Mouse (Mus musculus) CH12.LX (cell line): ENCODE measurements around the gene Nkx2-4. TPM values are rescaled to one million over a fixed set of nuclear protein-coding genes. Genes with fewer than 3 reads are reported as not detected.

Experiments
- DNase-seq: peaks from one replicate; pipeline ENCODE4 v3.0.0-alpha.2; 2013; ENCODE audit errors: extremely low read depth
- H3K27ac ChIP-seq: 2 replicates; pipeline ENCODE4 v1.5.1; 2012; ENCODE audit warnings: low read depth, mild to moderate bottlenecking, control low read depth, moderate library complexity; ENCODE audit not compliant: insufficient read depth
- H3K27me3 ChIP-seq: replicated peaks from 2 replicates; pipeline ENCODE3; 2012; ENCODE audit warnings: inconsistent platforms
- H3K36me3 ChIP-seq, 2 experiments: replicated peaks in 1 of 2; 2 replicates each; pipeline versions ENCODE3 to v1.6.1; 2012; ENCODE audit warnings: inconsistent platforms in 1 of 2, low read length in 1 of 2, mild to moderate bottlenecking in 1 of 2, mixed read lengths in 1 of 2, moderate library complexity in 1 of 2; ENCODE audit not compliant: control insufficient read depth in 1 of 2, insufficient read depth in 1 of 2
- H3K4me1 ChIP-seq, 2 experiments: 2 replicates each; pipeline ENCODE4 v1.6.1; 2012; ENCODE audit warnings: inconsistent platforms in 1 of 2, moderate library complexity in 1 of 2; ENCODE audit not compliant: insufficient read depth in 2 of 2, control insufficient read depth in 1 of 2
- H3K4me2 ChIP-seq: 2 replicates; pipeline ENCODE4 v1.6.1; 2012; ENCODE audit warnings: low read depth, mild to moderate bottlenecking, control low read depth; ENCODE audit not compliant: poor library complexity, insufficient read depth, severe bottlenecking
- H3K4me3 ChIP-seq, 3 experiments: fragments of 150-350 bp in 1 of 3; sonication (generic) in 1 of 3; replicated peaks in 1 of 3; 2 replicates each; pipeline versions ENCODE3 to v1.5.1; 2011 to 2012; ENCODE audit warnings: low read depth in 2 of 3, low read length in 2 of 3, mild to moderate bottlenecking in 2 of 3, moderate library complexity in 2 of 3, control low read depth in 1 of 3, improper control_type of control experiment in 1 of 3, inconsistent platforms in 1 of 3, mixed read lengths in 1 of 3; ENCODE audit not compliant: poor library complexity in 1 of 3
- H3K79me2 ChIP-seq: replicated peaks from 2 replicates; pipeline ENCODE4 v1.6.1; 2012; ENCODE audit warnings: mild to moderate bottlenecking, moderate library complexity; ENCODE audit not compliant: control insufficient read depth, poor library complexity, insufficient read depth, severe bottlenecking; ENCODE audit errors: extremely low read depth
- H3K9ac ChIP-seq: 2 replicates; pipeline ENCODE4 v1.6.1; 2012; ENCODE audit warnings: low read depth, mild to moderate bottlenecking, control low read depth, moderate library complexity; ENCODE audit not compliant: insufficient read depth
- H3K9me3 ChIP-seq: replicated peaks from 2 replicates; pipeline ENCODE3; 2012; ENCODE audit warnings: low read length, inconsistent platforms, mixed read lengths
- BHLHE40 ChIP-seq: IDR thresholded peaks from 2 replicates; pipeline ENCODE4 v1.6.1; 2011; ENCODE audit warnings: mild to moderate bottlenecking, low read depth, low read length, improper control_type of control experiment
- ETS1 ChIP-seq: conservative IDR thresholded peaks from 2 replicates; pipeline ENCODE4 v1.6.1; 2012; ENCODE audit warnings: low read depth, mild to moderate bottlenecking, inconsistent platforms, low read length, improper control_type of control experiment, moderate library complexity
- JUN ChIP-seq: IDR thresholded peaks from 2 replicates; pipeline ENCODE4 v1.6.1; 2011; ENCODE audit warnings: low read depth, mild to moderate bottlenecking, low read length, improper control_type of control experiment, moderate library complexity; ENCODE audit not compliant: insufficient read depth
- MAFK ChIP-seq: IDR thresholded peaks from 2 replicates; pipeline ENCODE4 v1.6.1; 2011; ENCODE audit warnings: low read length, improper control_type of control experiment; ENCODE audit not compliant: insufficient replicate concordance
- MAZ ChIP-seq: IDR thresholded peaks from 2 replicates; pipeline ENCODE4 v1.6.1; 2012; ENCODE audit warnings: low read depth, mild to moderate bottlenecking, inconsistent platforms, low read length, improper control_type of control experiment, moderate library complexity
- MYC ChIP-seq: IDR thresholded peaks from 2 replicates; pipeline ENCODE4 v1.6.1; 2011; ENCODE audit warnings: low read depth, mild to moderate bottlenecking, improper control_type of control experiment, low read length
- NELFE ChIP-seq: IDR thresholded peaks from 2 replicates; pipeline ENCODE4 v1.6.1; 2011; ENCODE audit warnings: low read depth, low read length, improper control_type of control experiment
- POLR2A ChIP-seq: IDR thresholded peaks from 2 replicates; pipeline ENCODE4 v1.6.1; 2011; ENCODE audit warnings: low read depth, mild to moderate bottlenecking, improper control_type of control experiment, low read length
- SIN3A ChIP-seq: IDR thresholded peaks from 2 replicates; pipeline ENCODE4 v1.6.1; 2012; ENCODE audit warnings: low read length, improper control_type of control experiment, inconsistent platforms
- SMC3 ChIP-seq: IDR thresholded peaks from 2 replicates; pipeline ENCODE4 v1.6.1; 2011; ENCODE audit warnings: low read depth, low read length, improper control_type of control experiment
- TCF12 ChIP-seq: IDR thresholded peaks from 2 replicates; pipeline ENCODE4 v1.6.1; 2014; ENCODE audit warnings: low read depth, mild to moderate bottlenecking, inconsistent platforms, low read length, improper control_type of control experiment
- UBTF ChIP-seq: IDR thresholded peaks from 2 replicates; pipeline ENCODE4 v1.6.1; 2012; ENCODE audit warnings: low read depth, mild to moderate bottlenecking, inconsistent platforms, low read length, improper control_type of control experiment, moderate library complexity
- USF1 ChIP-seq: IDR thresholded peaks from 2 replicates; pipeline ENCODE4 v1.6.1; 2014; ENCODE audit warnings: low read depth, mild to moderate bottlenecking, inconsistent platforms, low read length, improper control_type of control experiment
- ZC3H11A ChIP-seq: IDR thresholded peaks from 2 replicates; pipeline ENCODE4 v1.6.1; 2012; ENCODE audit warnings: low read depth, mild to moderate bottlenecking, inconsistent platforms, low read length, improper control_type of control experiment
- ZMIZ1 ChIP-seq: IDR thresholded peaks from 2 replicates; pipeline ENCODE4 v1.6.1; 2012; ENCODE audit warnings: low read depth, mild to moderate bottlenecking, inconsistent platforms, low read length, improper control_type of control experiment
- ZNF384 ChIP-seq: IDR thresholded peaks from 2 replicates; pipeline ENCODE4 v1.6.1; 2012; ENCODE audit warnings: low read depth, low read length, improper control_type of control experiment, inconsistent platforms
- dilution Hi-C: fragments of 300-500 bp; cut with MboI; formaldehyde crosslinking; loops from 2 replicates; pipeline ENCODE4 v1.14.3; 2020; ENCODE audit warnings: low sequenced_read_pairs; ENCODE audit not compliant: extremely low pct_unique_long_range_greater_than_20kb, extremely low pct_ligation_motif_present
- in situ Hi-C: fragments of 300-500 bp; cut with MboI; formaldehyde crosslinking; loops from 3 replicates; pipeline ENCODE4 v1.14.3; 2019; ENCODE audit warnings: low sequenced_read_pairs, low pct_ligation_motif_present, low pct_unique_long_range_greater_than_20kb, mixed read lengths
- polyA plus RNA-seq: library from polyadenylated mRNA; unstranded; fragments of >175 nt; gene quantifications from 2 replicates; pipeline ENCODE4 v1.2.1, GENCODE M21; 2012; ENCODE audit warnings: low read depth; ENCODE audit not compliant: insufficient read length
- total RNA-seq, 2 experiments: library from RNA; depleted of rRNA; stranded (reverse); fragments of 300-350 nt in 1 of 2; fragments of >200 nt in 1 of 2; gene quantifications; 2 replicates each; pipeline ENCODE4 v1.2.3; 2012 to 2014

The Nkx2-4 gene
- total and polyA plus RNA-seq, 3 experiments = not detected

- TF ChIP-seq MYC = no peak
- TF ChIP-seq ETS1 = no peak
- no peak for TF ChIP-seq UBTF
- TF ChIP-seq SMC3 = no peak
- TF ChIP-seq MAZ = no peak
- no peak for TF ChIP-seq POLR2A
- TF ChIP-seq JUN = no peak
- no peak for TF ChIP-seq ZMIZ1
- no peak for TF ChIP-seq ZNF384
- TF ChIP-seq TCF12 = no peak
- no peak for TF ChIP-seq ZC3H11A
- no peak overlapping the region for H3K4me3 ChIP-seq
- DNase-seq = no peak
- in situ Hi-C loops (no loop called here), dilution Hi-C loops (no loop called here)
- H3K27me3 ChIP-seq = no peaks in the 10 kb centered on the region
- H3K27ac ChIP-seq = no peak overlapping the region
- no peaks in the 10 kb centered on the region for H3K36me3 ChIP-seq
- no peaks in the 10 kb centered on the region for H3K79me2 ChIP-seq
- no peak overlapping the region for H3K4me2 ChIP-seq
- H3K9ac ChIP-seq = no peak overlapping the region
- H3K9me3 ChIP-seq = no peaks in the 10 kb centered on the region
- H3K4me1 ChIP-seq = peaks cover 0 to 3% of the 10 kb centered on the region in 2 experiments; a peak in 2 of 4 replicates
Observed at GRCm38 (mm10) chr2:147119736-147120135, 34.5 kb upstream of the Nkx2-4 start.

- TF ChIP-seq NELFE (no peak), BHLHE40 (no peak)
- H3K27ac ChIP-seq = no peak overlapping the region
- peaks cover 13% of the 10 kb centered on the region for H3K9me3 ChIP-seq
- H3K4me2 ChIP-seq = no peak overlapping the region
- no peak overlapping the region for H3K9ac ChIP-seq
- DNase-seq = no peak
- H3K79me2 ChIP-seq = no peaks in the 10 kb centered on the region
- H3K4me3 ChIP-seq = no peak overlapping the region
- dilution Hi-C loops = no loop called here
- in situ Hi-C loops = no loop called here
- H3K36me3 ChIP-seq = no peaks in the 10 kb centered on the region
- no peaks in the 10 kb centered on the region for H3K27me3 ChIP-seq
- H3K4me1 ChIP-seq = no peaks in the 10 kb centered on the region
Observed at GRCm38 (mm10) chr2:147086441-147086840, 1.2 kb upstream of the Nkx2-4 start.

- no peak overlapping the region for H3K4me3 ChIP-seq
- dilution Hi-C loops = no loop called here
- no peaks in the 10 kb centered on the region for H3K79me2 ChIP-seq
- in situ Hi-C loops = no loop called here
- TF ChIP-seq ZMIZ1 = no peak
- no peak for TF ChIP-seq USF1
- TF ChIP-seq SIN3A = no peak
- no peak for TF ChIP-seq MAFK
- no peak for TF ChIP-seq TCF12
- no peak for TF ChIP-seq MAZ
- TF ChIP-seq, all 38 proteins: peak for 0
- Histone ChIP-seq H3K27ac (no peak overlapping the region), H3K4me2 (no peak overlapping the region), H3K27me3 (no peaks in the 10 kb centered on the region), H3K9ac (no peak overlapping the region), H3K36me3 (no peaks in the 10 kb centered on the region), H3K4me1 (peaks cover 0 to 4% of the 10 kb centered on the region in 2 experiments; a peak in 2 of 4 replicates), H3K9me3 (peaks cover 13% of the 10 kb centered on the region)
- DNase-seq = no peak
Observed at GRCm38 (mm10) chr2:147085937-147086336, 692 bp upstream of the Nkx2-4 start.
